In the genomic region with DNA sequence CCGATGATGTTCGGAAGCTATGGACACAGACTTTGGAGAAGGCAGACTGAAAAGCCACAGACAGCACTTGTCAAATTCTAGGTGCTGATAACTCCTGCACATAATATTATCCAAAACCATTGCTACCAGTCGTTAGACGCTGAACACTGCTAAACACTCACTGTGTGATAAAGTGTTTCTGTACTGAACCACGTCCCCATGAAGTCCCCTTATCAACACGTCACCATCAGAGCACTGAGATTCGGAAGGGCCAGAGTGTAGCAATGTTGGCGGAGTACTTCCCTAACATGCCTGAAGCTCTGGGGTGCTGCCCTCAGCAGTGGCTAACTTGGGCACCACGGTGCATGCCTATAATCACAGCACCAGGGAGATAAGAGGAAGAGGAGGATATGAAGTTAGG, we compare ENCODE assay signal across 29 mouse cellular contexts. TPM values are rescaled to one million over a fixed set of nuclear protein-coding genes. Genes with fewer than 3 reads are reported as not detected.
DNase-seq lines count a peak whose midpoint lies in the region; ATAC-seq and TF ChIP-seq lines count a peak whose summit lies in the region.
"Had no signal": no experiment of that assay in that cellular context is flagged by ENCODE, and none has a peak within 500 bp of the region (broad histone marks: within the 10 kb centered on the region; RNA-seq: fewer than 3 reads in every experiment).

No protein-coding gene starts in this region.

- H3K9ac ChIP-seq in liver, embryonic 11.5 days (ENCODE audit: low read depth, low read length): no peak overlapping the region
- no peak overlapping the region for H3K9ac ChIP-seq in liver, embryonic 14.5 days (replicated peaks)
- H3K9ac ChIP-seq: embryonic facial prominence, embryonic 13.5 days; forebrain, embryonic 15.5 days; heart, embryonic 12.5 days; hindbrain, embryonic 15.5 days; limb, embryonic 15.5 days; lung, embryonic 15.5 days; midbrain, embryonic 15.5 days had no signal

- TF ChIP-seq CTCF in liver, embryonic 14.5 days (IDR thresholded peaks at IDR 0.05; ENCODE audit: low read depth): no peak

- H3K4me1 ChIP-seq in liver, embryonic 11.5 days (replicated peaks; ENCODE audit: control insufficient read depth, insufficient read depth, low read length): peaks cover 30% of the 10 kb centered on the region
- H3K4me1 ChIP-seq in liver, embryonic 14.5 days (replicated peaks; ENCODE audit: control insufficient read depth in 2 of 2, insufficient read depth in 2 of 2, low read length in 1 of 2): peaks cover 4 to 25% of the 10 kb centered on the region in 2 experiments
- H3K4me1 ChIP-seq: forebrain, embryonic 15.5 days; hindbrain, embryonic 15.5 days; limb, embryonic 15.5 days; lung, embryonic 15.5 days; midbrain, embryonic 15.5 days had no signal

- TF ChIP-seq EP300 in liver, embryonic 14.5 days (IDR thresholded peaks at IDR 0.05; ENCODE audit: low read depth): no peak

- DNase-seq in liver, embryonic 11.5 days (ENCODE audit: low spot score): no peak
- no peak for DNase-seq in liver
- DNase-seq in c-Kit-positive CD71-positive TER-119-negative erythroid progenitor cells, embryonic 14.5 days (ENCODE audit: low read depth): peak; percentile 55
- DNase-seq in liver, embryonic 14.5 days (ENCODE audit: low read depth in 3 of 3, low spot score in 3 of 3): no peak
- no peak for DNase-seq in frontal cortex, postnatal 36 days (ENCODE audit: low spot score in 2 of 2)
- DNase-seq in embryo, embryonic 9.5 days (ENCODE audit: extremely low spot score): no peak
- DNase-seq: adrenal gland, postnatal 25 days; embryo, embryonic 11 days; gastrocnemius, adult 2 months; gastrocnemius, postnatal 36 days; heart, adult 2 months; heart, postnatal 4 days; kidney, adult 18-20 months; kidney, postnatal 4 days; layer of hippocampus, adult 9-11 months; right cerebral cortex, postnatal 25 days; thymus, adult 2 months; thymus, postnatal 36 days had no signal

- H3K27me3 ChIP-seq in liver, embryonic 11.5 days (replicated peaks; ENCODE audit: control insufficient read depth, insufficient read depth, low read length): no peaks in the 10 kb centered on the region
- H3K27me3 ChIP-seq in liver, embryonic 14.5 days (ENCODE audit: control insufficient read depth, insufficient read depth, low read length): no peaks in the 10 kb centered on the region
- H3K27me3 ChIP-seq: embryonic facial prominence, embryonic 13.5 days; forebrain, embryonic 15.5 days; hindbrain, embryonic 15.5 days; limb, embryonic 15.5 days; lung, embryonic 15.5 days; midbrain, embryonic 15.5 days had no signal

- peak; percentile 63 for ATAC-seq in liver, embryonic 11.5 days (replicated peaks; ENCODE audit: low FRiP score)
- peak; percentile 52 for ATAC-seq in liver, embryonic 14.5 days (ENCODE audit: insufficient read depth)
- peak; percentile 77 for ATAC-seq in megakaryocyte-erythroid progenitor cell, adult 5-6 weeks (replicated peaks; ENCODE audit: low FRiP score, low TSS enrichment, poor library complexity, severe bottlenecking)
- ATAC-seq: forebrain, embryonic 15.5 days; inflammation-experienced regulatory T-cells, adult 6 months; midbrain, embryonic 15.5 days had no signal

- no peak overlapping the region; the same call in 1 of the 2 replicates for H3K27ac ChIP-seq in liver, embryonic 11.5 days (ENCODE audit: low read depth, low read length)
- H3K27ac ChIP-seq in liver, embryonic 14.5 days: peak overlapping the region; percentile 12; the same call in 1 of the 2 replicates
- H3K27ac ChIP-seq: embryonic facial prominence, embryonic 13.5 days; forebrain, embryonic 10.5 days; forebrain, embryonic 15.5 days; gastrocnemius, adult 2 months; heart, adult 2 months; hindbrain, embryonic 15.5 days; limb, embryonic 10.5 days; limb, embryonic 15.5 days; lung, embryonic 15.5 days; midbrain, embryonic 15.5 days had no signal

- H3K4me2 ChIP-seq in liver, embryonic 11.5 days: no peak overlapping the region
- H3K4me2 ChIP-seq in liver, embryonic 14.5 days (ENCODE audit: low read depth): no peak overlapping the region
- H3K4me2 ChIP-seq: embryonic facial prominence, embryonic 13.5 days; forebrain, embryonic 15.5 days; heart, embryonic 12.5 days; hindbrain, embryonic 15.5 days; limb, embryonic 15.5 days; lung, embryonic 15.5 days; midbrain, embryonic 15.5 days had no signal

- WGBS in liver, embryonic 11.5 days: 51% methylated on average over 9 of the region's 9 CpGs
- 17% methylated on average over 9 of the region's 9 CpGs for WGBS in liver, embryonic 14.5 days (ENCODE audit: insufficient replicate concordance)

- H3K9me3 ChIP-seq in liver, embryonic 11.5 days (ENCODE audit: control insufficient read depth, low read length): no peaks in the 10 kb centered on the region
- H3K9me3 ChIP-seq in liver, embryonic 14.5 days (ENCODE audit: control insufficient read depth, low read length): peaks cover 6% of the 10 kb centered on the region
- H3K9me3 ChIP-seq: embryonic facial prominence, embryonic 13.5 days; forebrain, embryonic 10.5 days; forebrain, embryonic 15.5 days; heart, embryonic 12.5 days; hindbrain, embryonic 15.5 days; limb, embryonic 10.5 days; limb, embryonic 15.5 days; lung, embryonic 15.5 days; midbrain, embryonic 15.5 days had no signal

- H3K4me3 ChIP-seq in liver, embryonic 11.5 days (ENCODE audit: low read depth, low read length): no peak overlapping the region
- H3K4me3 ChIP-seq in liver, embryonic 14.5 days (ENCODE audit: insufficient read depth in 1 of 2, low read depth in 2 of 2, low read length in 2 of 2): no peak overlapping the region
- H3K4me3 ChIP-seq: embryonic facial prominence, embryonic 13.5 days; forebrain, embryonic 10.5 days; forebrain, embryonic 15.5 days; gastrocnemius, adult 2 months; heart, adult 2 months; heart, embryonic 12.5 days; hindbrain, embryonic 15.5 days; limb, embryonic 10.5 days; limb, embryonic 15.5 days; lung, embryonic 15.5 days; midbrain, embryonic 15.5 days had no signal

- no peaks in the 10 kb centered on the region for H3K36me3 ChIP-seq in liver, embryonic 11.5 days (ENCODE audit: control insufficient read depth, insufficient read depth, low read length)
- no peaks in the 10 kb centered on the region; the same call in 1 of the 2 replicates for H3K36me3 ChIP-seq in liver, embryonic 14.5 days (replicated peaks; ENCODE audit: control insufficient read depth, insufficient read depth, low read depth)
- H3K36me3 ChIP-seq: embryonic facial prominence, embryonic 13.5 days; forebrain, embryonic 10.5 days; forebrain, embryonic 15.5 days; heart, embryonic 12.5 days; hindbrain, embryonic 15.5 days; limb, embryonic 15.5 days; lung, embryonic 15.5 days; midbrain, embryonic 15.5 days had no signal

RNA-seq across cellular contexts. Expression of gene St6galnac3, which starts 43.3 kb away (rescaled TPM):
- polyA plus RNA-seq in liver, embryonic 11.5 days (2014; fragmentation: Nextera tagmentation; extraction: Ambion mirVana): 21.8 and 27.2 TPM in 2 replicates
- 0.74 and 2.9 TPM in 2 replicates for polyA plus RNA-seq in liver, embryonic 14.5 days (2012; rRNA removed)
- polyA plus RNA-seq in liver, embryonic 14.5 days (2014; fragmentation: Nextera tagmentation; extraction: Ambion mirVana): 5.7 and 8.5 TPM in 2 replicates
- total RNA-seq in megakaryocyte-erythroid progenitor cell, adult 5-6 weeks (2014; fragmentation: Nextera tagmentation): 19.6 and 26.5 TPM in 2 replicates
- total RNA-seq in megakaryocyte-erythroid progenitor cell, adult 5-6 weeks (2017): 4.0 and 17.2 TPM in 2 replicates
